Mouse (Mus musculus) liver, embryonic 13.5 days (tissue): ENCODE measurements around the gene Cd1d1. TPM values are rescaled to one million over a fixed set of nuclear protein-coding genes. Genes with fewer than 3 reads are reported as not detected.

Source experiments
- ATAC-seq: fragments of 200-750 bp; cut with Nextera tagmentation; 2 replicates; pipeline ENCODE4 v1.8.0; 2017; ENCODE audit warnings: low read depth, mild to moderate bottlenecking, moderate number of reproducible peaks, moderate library complexity
- DNase-seq: peaks from one replicate; pipeline ENCODE4 v3.0.0; 2022
- H3K27ac ChIP-seq: fragments of 300-500 bp; sonication (generic); 2 replicates; pipeline ENCODE4 v1.5.1; 2015; ENCODE audit warnings: moderate library complexity, mild to moderate bottlenecking, inconsistent platforms
- H3K27me3 ChIP-seq: fragments of 300-500 bp; sonication (generic); 2 replicates; pipeline ENCODE4 v1.6.1; 2015; ENCODE audit warnings: mild to moderate bottlenecking, inconsistent platforms
- H3K36me3 ChIP-seq: fragments of 300-500 bp; sonication (generic); 2 replicates; pipeline ENCODE4 v1.6.1; 2015; ENCODE audit warnings: mild to moderate bottlenecking, inconsistent platforms
- H3K4me1 ChIP-seq: fragments of 300-500 bp; sonication (generic); replicated peaks from 2 replicates; pipeline ENCODE4 v1.6.1; 2015; ENCODE audit warnings: inconsistent platforms
- H3K4me2 ChIP-seq: fragments of 300-500 bp; sonication (generic); 2 replicates; pipeline ENCODE4 v1.6.1; 2015; ENCODE audit warnings: inconsistent platforms, mild to moderate bottlenecking, moderate library complexity
- H3K4me3 ChIP-seq: fragments of 300-500 bp; sonication (generic); replicated peaks from 2 replicates; pipeline ENCODE4 v1.5.1; 2015; ENCODE audit warnings: mild to moderate bottlenecking, inconsistent platforms
- H3K9ac ChIP-seq: fragments of 300-500 bp; sonication (generic); 2 replicates; pipeline ENCODE4 v1.6.1; 2015; ENCODE audit warnings: mild to moderate bottlenecking, inconsistent platforms
- H3K9me3 ChIP-seq: fragments of 300-500 bp; sonication (generic); replicated peaks from 2 replicates; pipeline ENCODE4 v1.6.1; 2016; ENCODE audit warnings: inconsistent platforms
- WGBS: fragments of 180-500 bp; shearing (Covaris S2); methylation state at CpG from one replicate; pipeline ENCODE4 v1.1.7; 2015; ENCODE audit not compliant: insufficient replicate concordance; 5-methylcytosine and 5-hydroxymethylcytosine counted together
- polyA plus RNA-seq: library from polyadenylated mRNA; unstranded; fragments of >200 nt; fragmentation: Nextera tagmentation; extraction: Ambion mirVana; gene quantifications from 2 replicates; pipeline ENCODE4 v1.2.1, GENCODE M21; 2015

Cd1d1 gene
- polyA plus RNA-seq, 1 experiment from 2014 or later = 6.3 TPM

- WGBS = 51% methylated on average over 2 of the region's 2 CpGs
- no peak overlapping the region for H3K27ac ChIP-seq
- no peak overlapping the region for H3K4me2 ChIP-seq
These were observed 37.9 kb downstream of the Cd1d1 start for GRCm38 (mm10) chr3:86961395-86961669.

GRCm38 (mm10) chr3:86960656-86961394 lies 38.4 kb downstream of the Cd1d1 start:
- no peak overlapping the region for H3K27ac ChIP-seq
- DNase-seq (no peak), ATAC-seq (no peak)
- no peak overlapping the region for H3K4me3 ChIP-seq
- no peak overlapping the region for H3K9ac ChIP-seq
- H3K4me1 ChIP-seq = no peaks in the 10 kb centered on the region; the same call in 1 of the 2 replicates
- no peak overlapping the region for H3K4me2 ChIP-seq
- no peaks in the 10 kb centered on the region for H3K36me3 ChIP-seq
- no peaks in the 10 kb centered on the region for H3K9me3 ChIP-seq
- WGBS = 43% methylated on average over 17 of the region's 17 CpGs
- no peaks in the 10 kb centered on the region for H3K27me3 ChIP-seq

More at GRCm38 (mm10) chr3:86961395-86961669, 37.9 kb downstream of the Cd1d1 start:
- Histone ChIP-seq H3K9ac (no peak overlapping the region), H3K27me3 (no peaks in the 10 kb centered on the region), H3K36me3 (no peaks in the 10 kb centered on the region), H3K9me3 (no peaks in the 10 kb centered on the region), H3K4me3 (no peak overlapping the region), H3K4me1 (no peaks in the 10 kb centered on the region; the same call in 1 of the 2 replicates)
- DNase-seq (no peak), ATAC-seq (no peak)

- H3K27ac ChIP-seq = no peak overlapping the region
- no peaks in the 10 kb centered on the region; the same call in 1 of the 2 replicates for H3K4me1 ChIP-seq
- H3K9me3 ChIP-seq = no peaks in the 10 kb centered on the region
- H3K9ac ChIP-seq = no peak overlapping the region
- H3K36me3 ChIP-seq = no peaks in the 10 kb centered on the region
- no peak overlapping the region for H3K4me3 ChIP-seq
- WGBS = 52% methylated on average over 7 of the region's 7 CpGs
- no peak overlapping the region for H3K4me2 ChIP-seq
- DNase-seq (no peak), ATAC-seq (no peak)
- no peaks in the 10 kb centered on the region for H3K27me3 ChIP-seq
These were observed 40.2 kb downstream of the Cd1d1 start for GRCm38 (mm10) chr3:86959088-86959487.

GRCm38 (mm10) chr3:86955376-86955775 lies 43.9 kb downstream of the Cd1d1 start:
- H3K27me3 ChIP-seq = no peaks in the 10 kb centered on the region
- no peak overlapping the region for H3K4me3 ChIP-seq
- H3K9ac ChIP-seq = no peak overlapping the region
- H3K36me3 ChIP-seq = no peaks in the 10 kb centered on the region
- DNase-seq = no peak
- H3K4me2 ChIP-seq = no peak overlapping the region
- no peaks in the 10 kb centered on the region for H3K4me1 ChIP-seq
- H3K27ac ChIP-seq = no peak overlapping the region
- WGBS = 38% methylated on average over 4 of the region's 4 CpGs
- no peak for ATAC-seq
- H3K9me3 ChIP-seq = no peaks in the 10 kb centered on the region

- no peak overlapping the region for H3K9ac ChIP-seq
- H3K27me3 ChIP-seq = no peaks in the 10 kb centered on the region
- no peak for DNase-seq
These were observed 44.7 kb downstream of the Cd1d1 start for GRCm38 (mm10) chr3:86954521-86954920.

GRCm38 (mm10) chr3:86953819-86954218 lies 45.4 kb downstream of the Cd1d1 start:
- Histone ChIP-seq H3K27ac (no peak overlapping the region), H3K4me1 (no peaks in the 10 kb centered on the region), H3K9ac (no peak overlapping the region), H3K27me3 (no peaks in the 10 kb centered on the region), H3K9me3 (no peaks in the 10 kb centered on the region), H3K36me3 (no peaks in the 10 kb centered on the region), H3K4me2 (no peak overlapping the region), H3K4me3 (no peak overlapping the region)
- ATAC-seq (no peak), DNase-seq (no peak)
- 72% methylated on average over 4 of the region's 4 CpGs for WGBS

More at GRCm38 (mm10) chr3:86954521-86954920, 44.7 kb downstream of the Cd1d1 start:
- Histone ChIP-seq H3K27ac (no peak overlapping the region), H3K9me3 (no peaks in the 10 kb centered on the region), H3K4me1 (no peaks in the 10 kb centered on the region), H3K4me3 (no peak overlapping the region), H3K36me3 (no peaks in the 10 kb centered on the region), H3K4me2 (no peak overlapping the region)
- 60% methylated on average over 1 of the region's 1 CpGs for WGBS
- ATAC-seq = no peak; the same call in 1 of the 2 replicates

GRCm38 (mm10) chr3:86950652-86951051 lies 48.6 kb downstream of the Cd1d1 start:
- DNase-seq = no peak
- H3K9me3 ChIP-seq = no peaks in the 10 kb centered on the region
- no peak overlapping the region for H3K9ac ChIP-seq
- H3K4me1 ChIP-seq = no peaks in the 10 kb centered on the region
- H3K36me3 ChIP-seq = no peaks in the 10 kb centered on the region
- H3K27ac ChIP-seq = no peak overlapping the region
- H3K27me3 ChIP-seq = no peaks in the 10 kb centered on the region
- ATAC-seq = no peak
- WGBS = 17% methylated on average over 2 of the region's 2 CpGs
- H3K4me2 ChIP-seq = no peak overlapping the region
- no peak overlapping the region for H3K4me3 ChIP-seq

Other genes starting within 250 kb of the Cd1d1 start
- 11.0 and 11.5 TPM in 2 replicates for gene Dclk2, start 78.6 kb downstream of the Cd1d1 start, polyA plus RNA-seq
- gene Kirrel, start 175.3 kb upstream of the Cd1d1 start, polyA plus RNA-seq = 1.2 and 1.4 TPM in 2 replicates